Mouse (Mus musculus) cerebellum, postnatal 10 days (tissue): ENCODE data around the gene Ncs1.

Experiments
- DNase-seq, 2 experiments: peaks; one replicate each; pipeline ENCODE4 v3.0.0; 2021; ENCODE audit warnings: mixed read lengths in 2 of 2

The Ncs1 gene

DNA sequence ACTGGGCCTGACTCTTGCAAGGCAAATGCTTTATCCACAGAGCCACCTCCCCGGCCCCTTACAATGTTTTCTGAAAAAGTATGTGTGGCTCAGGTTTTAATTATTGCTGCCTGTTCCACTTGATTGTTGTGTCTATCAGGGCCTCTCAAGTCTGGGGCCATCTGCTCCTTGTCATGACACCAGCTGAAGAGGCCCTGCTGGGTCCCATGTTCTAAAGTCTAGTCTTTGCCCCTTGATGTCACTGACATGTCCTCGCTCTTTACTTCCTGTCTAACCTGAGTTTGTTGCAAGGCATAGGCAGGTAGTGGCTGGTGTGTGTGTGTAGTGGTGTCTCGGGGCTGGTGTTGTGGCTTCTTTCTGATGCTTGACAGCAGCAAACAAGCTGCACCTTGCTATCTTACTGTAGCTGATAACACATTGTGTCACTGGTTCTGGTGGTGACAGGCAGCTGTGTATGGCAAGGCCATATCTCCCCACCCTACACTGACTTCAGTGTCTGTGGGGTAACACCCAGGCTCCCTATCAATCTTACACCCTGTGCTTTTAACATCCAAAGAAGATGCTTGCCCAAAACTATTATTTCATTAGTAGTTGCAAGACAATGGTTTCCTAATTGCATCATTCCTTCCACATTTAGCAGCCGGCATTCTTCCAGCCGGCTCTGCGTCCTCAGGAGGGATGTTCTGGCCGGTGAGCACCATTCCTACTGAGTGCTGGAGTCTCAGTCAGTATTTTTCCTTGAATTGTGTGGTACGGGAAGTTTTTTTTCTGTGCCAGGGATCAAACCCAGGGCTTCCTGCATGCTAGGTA is 96.3 kb downstream of the Ncs1 start:
- no peak for DNase-seq
